ENCODE assay signal across 21 mouse cellular contexts in genomic region chr12:73802379-73803057, GRCm38 (mm10).
DNase-seq lines count a peak whose midpoint lies in the region; ATAC-seq and TF ChIP-seq lines count a peak whose summit lies in the region.
"Had no signal": no experiment of that assay in that cellular context is flagged by ENCODE, and none has a peak within 500 bp of the region (broad histone marks: within the 10 kb centered on the region; RNA-seq: fewer than 3 reads in every experiment).

No protein-coding gene starts in this region.

- H3K4me3 ChIP-seq in cerebellum, adult 2 months (replicated peaks; ENCODE audit: insufficient read depth, low read depth, low read length), result no peak overlapping the region
- H3K4me3 ChIP-seq in heart, embryonic 11.5 days (ENCODE audit: low read depth, low read length), result no peak overlapping the region
- H3K4me3 ChIP-seq in heart, embryonic 16.5 days (ENCODE audit: low read length), result no peak overlapping the region
- H3K4me3 ChIP-seq: embryonic facial prominence, embryonic 13.5 days; intestine, embryonic 15.5 days had no signal

- no peak for TF ChIP-seq POLR2A in cerebellum, adult 2 months (IDR thresholded peaks at IDR 0.05; ENCODE audit: borderline replicate concordance, insufficient read depth, low read length)

- WGBS in cerebellum, adult 2 months, result 35% methylated on average over 10 of the region's 10 CpGs
- WGBS in heart, embryonic 11.5 days (ENCODE audit: insufficient replicate concordance), result 43% methylated on average over 10 of the region's 10 CpGs
- 36% methylated on average over 10 of the region's 10 CpGs for WGBS in heart, embryonic 16.5 days

- no peaks in the 10 kb centered on the region for H3K27me3 ChIP-seq in cerebellum, adult 2 months (ENCODE audit: control insufficient read depth, insufficient read depth, low read length)
- H3K27me3 ChIP-seq in heart, embryonic 11.5 days (ENCODE audit: control insufficient read depth, insufficient read depth, low read length), result no peaks in the 10 kb centered on the region
- H3K27me3 ChIP-seq in heart, embryonic 16.5 days (ENCODE audit: control insufficient read depth, insufficient read depth, low read length), result no peaks in the 10 kb centered on the region
- H3K27me3 ChIP-seq: embryonic facial prominence, embryonic 13.5 days; intestine, embryonic 15.5 days had no signal

- no peak overlapping the region for H3K4me2 ChIP-seq in heart, embryonic 11.5 days
- H3K4me2 ChIP-seq in heart, embryonic 16.5 days (ENCODE audit: low read depth, low read length), result no peak overlapping the region
- H3K4me2 ChIP-seq: embryonic facial prominence, embryonic 13.5 days; hindbrain, embryonic 14.5 days; intestine, embryonic 15.5 days; liver, embryonic 11.5 days; lung, embryonic 14.5 days had no signal

- H3K27ac ChIP-seq in cerebellum, adult 2 months (ENCODE audit: insufficient read depth, low read length), result no peak overlapping the region
- 0 out of 2 replicates have a peak overlapping the region, but pooled peaks have one; percentile 50 for H3K27ac ChIP-seq in heart, embryonic 11.5 days (ENCODE audit: low read depth, low read length)
- H3K27ac ChIP-seq in heart, embryonic 16.5 days (ENCODE audit: low read length), result peak overlapping the region; percentile 83
- H3K27ac ChIP-seq: embryonic facial prominence, embryonic 13.5 days; hindbrain, embryonic 14.5 days; intestine, embryonic 15.5 days; stomach, postnatal 0 days had no signal

- no peaks in the 10 kb centered on the region for H3K36me3 ChIP-seq in heart, embryonic 11.5 days (ENCODE audit: control insufficient read depth, insufficient read depth, low read length)
- H3K36me3 ChIP-seq in heart, embryonic 16.5 days (ENCODE audit: control insufficient read depth, insufficient read depth), result no peaks in the 10 kb centered on the region
- H3K36me3 ChIP-seq: embryonic facial prominence, embryonic 13.5 days; G1E; intestine, embryonic 15.5 days had no signal

- H3K4me1 ChIP-seq in cerebellum, adult 2 months (ENCODE audit: control insufficient read depth, insufficient read depth, low read length), result peaks cover 23% of the 10 kb centered on the region; the same call in 1 of the 2 replicates
- H3K4me1 ChIP-seq in heart, embryonic 11.5 days (ENCODE audit: control insufficient read depth, insufficient read depth, low read length), result peaks cover 14% of the 10 kb centered on the region
- peaks cover 30% of the 10 kb centered on the region for H3K4me1 ChIP-seq in heart, embryonic 16.5 days (ENCODE audit: control insufficient read depth, insufficient read depth, low read length)

- intact Hi-C loops in heart, postnatal 36 days (cut with DNase I), result loop anchor here (5.0 kb wide), 1 partner anchor 35 kb away; no protein-coding TSS in a partner anchor

- ATAC-seq in heart, embryonic 11.5 days (replicated peaks; ENCODE audit: insufficient number of reproducible peaks, low FRiP score, low TSS enrichment), result no peak; the same call in 1 of the 2 replicates
- peak; percentile 62 for ATAC-seq in heart, embryonic 16.5 days (replicated peaks; ENCODE audit: extremely low read depth, insufficient read depth, low FRiP score)
- ATAC-seq: forebrain, embryonic 16.5 days; intestine, embryonic 15.5 days had no signal

- no peaks in the 10 kb centered on the region for H3K9me3 ChIP-seq in heart, embryonic 11.5 days (replicated peaks; ENCODE audit: control insufficient read depth, low read length)
- no peaks in the 10 kb centered on the region for H3K9me3 ChIP-seq in heart, embryonic 16.5 days (replicated peaks; ENCODE audit: control insufficient read depth, low read length)
- H3K9me3 ChIP-seq: embryonic facial prominence, embryonic 13.5 days; G1E; intestine, embryonic 15.5 days had no signal

- no peak for TF ChIP-seq CTCF in cerebellum, adult 2 months (IDR thresholded peaks at IDR 0.05; ENCODE audit: borderline replicate concordance, insufficient read depth, low read depth, low read length)

- H3K9ac ChIP-seq in heart, embryonic 11.5 days (ENCODE audit: low read depth, low read length), result no peak overlapping the region
- no peak overlapping the region for H3K9ac ChIP-seq in heart, embryonic 16.5 days (ENCODE audit: low read length)
- H3K9ac ChIP-seq: embryonic facial prominence, embryonic 13.5 days; hindbrain, embryonic 14.5 days; intestine, embryonic 15.5 days; lung, embryonic 14.5 days had no signal

- DNase-seq in cerebellum, adult 2 months, result peak; percentile 44 to 71
- DNase-seq in cerebellum, postnatal 4 days (ENCODE audit: low spot score in 2 of 2), result no peak
- no peak for DNase-seq in heart, postnatal 36 days
- peak; percentile 67 for DNase-seq in brain, adult 2 months (ENCODE audit: low read depth, low spot score)
- DNase-seq in right cerebral cortex, adult 2 months (ENCODE audit: low spot score in 2 of 2), result no peak
- DNase-seq in right cerebral cortex, adult 18-20 months, result no peak
- DNase-seq: adrenal gland, postnatal 25 days; kidney, adult 9 months; kidney, postnatal 36 days; lung, embryonic 14.5 days; lung, postnatal 36 days; retina, postnatal 1 day had no signal

Comparison
In these comparisons a context has a peak if more than half of its experiments do, and no peak if none do; other contexts are left out.
1. DNase-seq: peak in cerebellum, adult 2 months (2 of 2) and brain, adult 2 months (single experiment); none in cerebellum, postnatal 4 days (0 of 2), heart, postnatal 36 days (0 of 2), right cerebral cortex, adult 2 months (0 of 2) and right cerebral cortex, adult 18-20 months (single experiment).